Mouse (Mus musculus) heart, adult 2 months (tissue): ENCODE measurements around the gene Bap1. TPM values are rescaled to one million over a fixed set of nuclear protein-coding genes. Genes with fewer than 3 reads are reported as not detected.

ENCODE experiments used
- DNase-seq, 2 experiments: peaks; one replicate each; pipeline ENCODE4 v3.0.0; 2021
- H3K27ac ChIP-seq: fragments of 200-600 bp; 2 replicates; pipeline ENCODE4 v1.8.1; 2022
- H3K27me3 ChIP-seq: fragments of 200-500 bp; 2 replicates; pipeline ENCODE4 v1.6.1; 2012; ENCODE audit warnings: mild to moderate bottlenecking, low read length, inconsistent platforms, mixed read lengths; ENCODE audit not compliant: control insufficient read depth, insufficient read depth
- H3K36me3 ChIP-seq: fragments of 200-500 bp; 2 replicates; pipeline ENCODE4 v1.6.1; 2012; ENCODE audit warnings: low read length, inconsistent platforms; ENCODE audit not compliant: control insufficient read depth, insufficient read depth
- H3K4me1 ChIP-seq: fragments of 200-500 bp; 2 replicates; pipeline ENCODE4 v1.6.1; 2011; ENCODE audit warnings: low read length; ENCODE audit not compliant: control insufficient read depth, insufficient read depth
- H3K4me3 ChIP-seq: fragments of 200-600 bp; 2 replicates; pipeline ENCODE4 v1.8.1; 2022
- H3K79me2 ChIP-seq: fragments of 200-500 bp; replicated peaks from 2 replicates; pipeline ENCODE4 v1.6.1; 2012; ENCODE audit warnings: mild to moderate bottlenecking, inconsistent platforms, low read length, moderate library complexity, mixed read lengths; ENCODE audit not compliant: control insufficient read depth, insufficient read depth
- H3K9ac ChIP-seq: fragments of 200-500 bp; 2 replicates; pipeline ENCODE4 v1.6.1; 2012; ENCODE audit warnings: low read depth, mild to moderate bottlenecking, control low read depth, inconsistent platforms, low read length, mixed read lengths
- CTCF ChIP-seq: fragments of 200-600 bp; IDR thresholded peaks from 2 replicates; pipeline ENCODE4 v1.8.1; 2022; ENCODE audit warnings: antibody characterized with exemption, mild to moderate bottlenecking, moderate library complexity
- EP300 ChIP-seq: fragments of 200-500 bp; IDR thresholded peaks from 2 replicates; pipeline ENCODE4 v1.6.1; 2011; ENCODE audit warnings: low read depth, low read length, control low read depth; ENCODE audit not compliant: insufficient read depth
- POLR2A ChIP-seq: fragments of 200-500 bp; IDR thresholded peaks from 2 replicates; pipeline ENCODE4 v1.6.1; 2011; ENCODE audit warnings: mild to moderate bottlenecking, low read depth, low read length, control low read depth; ENCODE audit not compliant: insufficient read depth
- WGBS: fragments of 180-500 bp; shearing (Covaris S2); methylation state at CpG from one replicate; pipeline ENCODE4 v1.1.7; 2018; 5-methylcytosine and 5-hydroxymethylcytosine counted together
- intact Hi-C: fragments of 180-260 bp; cut with DNase I; formaldehyde crosslinking; loops from one replicate; pipeline ENCODE4 v1.15.1; 2025
- polyA plus RNA-seq: library from polyadenylated mRNA; depleted of rRNA; stranded (reverse); fragments of >200 nt; gene quantifications from 2 replicates; pipeline ENCODE4 v1.2.3, GENCODE M21; 2012
- total RNA-seq, 2 experiments: library from RNA; stranded (reverse); gene quantifications; 2 replicates each; pipeline ENCODE4 v1.2.3; 2021

The Bap1 gene
- total and polyA plus RNA-seq, 3 experiments, result 39.6 to 49.1 (median 43.6) TPM

- Histone ChIP-seq H3K36me3 (no peaks in the 10 kb centered on the region), H3K4me3 (no peak overlapping the region), H3K9ac (no peak overlapping the region), H3K79me2 (no peaks in the 10 kb centered on the region), H3K4me1 (peaks cover 19% of the 10 kb centered on the region), H3K27me3 (no peaks in the 10 kb centered on the region), H3K27ac (peak overlapping the region; percentile 57)
- intact Hi-C loops, result no loop called here
- TF ChIP-seq EP300 (0 out of 2 replicates have a peak, but pooled peaks have one; percentile 28), CTCF (no peak), POLR2A (no peak)
- DNase-seq, result peak; percentile 35 to 57
- 37% methylated on average over 6 of the region's 6 CpGs for WGBS
Measured at GRCm38 (mm10) chr14:31228234-31228633, 23.0 kb upstream of the Bap1 start.

- Histone ChIP-seq H3K4me1 (peaks cover 24% of the 10 kb centered on the region), H3K4me3 (no peak overlapping the region), H3K27me3 (no peaks in the 10 kb centered on the region), H3K27ac (peak overlapping the region; percentile 90), H3K36me3 (no peaks in the 10 kb centered on the region), H3K79me2 (no peaks in the 10 kb centered on the region), H3K9ac (no peak overlapping the region)
- 59% methylated on average over 8 of the region's 8 CpGs for WGBS
- TF ChIP-seq EP300, result no peak
- no peak for TF ChIP-seq CTCF
- no peak for TF ChIP-seq POLR2A
- intact Hi-C loops, result loop anchor here (5.0 kb wide), 1 partner anchor 33 kb away; no protein-coding TSS in a partner anchor
- peak in 1 of 2 experiments; percentile 19 for DNase-seq
Measured at GRCm38 (mm10) chr14:31230442-31230841, 20.8 kb upstream of the Bap1 start.

GRCm38 (mm10) chr14:31232404-31233069 lies 18.7 kb upstream of the Bap1 start:
- peak; percentile 57 to 58 for DNase-seq
- H3K36me3 ChIP-seq, result no peaks in the 10 kb centered on the region
- WGBS, result 49% methylated on average over 13 of the region's 13 CpGs
- H3K9ac ChIP-seq, result no peak overlapping the region
- peaks cover 21% of the 10 kb centered on the region for H3K4me1 ChIP-seq
- H3K27me3 ChIP-seq, result no peaks in the 10 kb centered on the region
- no peak for TF ChIP-seq POLR2A
- no peak for TF ChIP-seq CTCF
- TF ChIP-seq EP300, result no peak; the same call in 1 of the 2 replicates
- peak overlapping the region; percentile 90 for H3K27ac ChIP-seq
- no peak overlapping the region for H3K4me3 ChIP-seq
- intact Hi-C loops, result loop anchor here (1.0 to 5.0 kb wide), 2 partner anchors 15 to 35 kb away; partner anchors contain the start of gene Sema3g
- H3K79me2 ChIP-seq, result no peaks in the 10 kb centered on the region

GRCm38 (mm10) chr14:31233070-31233995 lies 17.9 kb upstream of the Bap1 start:
- H3K27ac ChIP-seq, result peak overlapping the region; percentile 90
- H3K4me3 ChIP-seq, result peak overlapping the region; percentile 13; the same call in 1 of the 2 replicates
- no peaks in the 10 kb centered on the region for H3K27me3 ChIP-seq
- H3K9ac ChIP-seq, result 0 out of 2 replicates have a peak overlapping the region, but pooled peaks have one; percentile 6
- no peaks in the 10 kb centered on the region for H3K79me2 ChIP-seq
- intact Hi-C loops, result loop anchor here (1.0 to 5.0 kb wide), 2 partner anchors 16 to 36 kb away; partner anchors contain the start of gene Sema3g
- 0 out of 2 replicates have a peak, but pooled peaks have one; percentile 39 for TF ChIP-seq POLR2A
- no peak for TF ChIP-seq CTCF
- TF ChIP-seq EP300, result peak; percentile 90; the same call in 1 of the 2 replicates
- peaks cover 19% of the 10 kb centered on the region for H3K4me1 ChIP-seq
- 53% methylated on average over 14 of the region's 14 CpGs for WGBS
- H3K36me3 ChIP-seq, result no peaks in the 10 kb centered on the region
- peak in 1 of 2 experiments; percentile 51 for DNase-seq

GRCm38 (mm10) chr14:31233996-31234591 lies 17.2 kb upstream of the Bap1 start:
- peak; percentile 78 to 83 for DNase-seq
- H3K27me3 ChIP-seq, result no peaks in the 10 kb centered on the region
- H3K36me3 ChIP-seq, result no peaks in the 10 kb centered on the region
- no peaks in the 10 kb centered on the region for H3K79me2 ChIP-seq
- peak overlapping the region; percentile 90 for H3K27ac ChIP-seq
- H3K4me1 ChIP-seq, result peaks cover 13% of the 10 kb centered on the region
- WGBS, result 9% methylated on average over 11 of the region's 11 CpGs
- intact Hi-C loops, result loop anchor here (1.0 to 5.0 kb wide), 2 partner anchors 17 to 37 kb away; partner anchors contain the start of gene Sema3g
- H3K4me3 ChIP-seq, result peak overlapping the region; percentile 13; the same call in 1 of the 2 replicates
- no peak overlapping the region for H3K9ac ChIP-seq
- TF ChIP-seq CTCF (peak; percentile 86), POLR2A (0 out of 2 replicates have a peak, but pooled peaks have one; percentile 17), EP300 (peak; percentile 72)
